Mouse (Mus musculus) thymus, adult 2 months (tissue): ENCODE results near the gene Myo18b.

Experiments
- CTCF ChIP-seq: fragments of 200-500 bp; IDR thresholded peaks from 2 replicates; pipeline ENCODE4 v1.5.1; 2012; ENCODE audit warnings: mild to moderate bottlenecking, control low read depth, low read length, moderate library complexity, borderline replicate concordance; ENCODE audit not compliant: control insufficient read depth, poor library complexity, insufficient read depth; ENCODE audit errors: extremely low read depth
- POLR2A ChIP-seq: fragments of 200-500 bp; IDR thresholded peaks from 2 replicates; pipeline ENCODE4 v1.6.1; 2012; ENCODE audit warnings: mild to moderate bottlenecking, low read length, control low read depth, moderate library complexity; ENCODE audit not compliant: control insufficient read depth, poor library complexity, insufficient read depth; ENCODE audit errors: extremely low read depth

DNA sequence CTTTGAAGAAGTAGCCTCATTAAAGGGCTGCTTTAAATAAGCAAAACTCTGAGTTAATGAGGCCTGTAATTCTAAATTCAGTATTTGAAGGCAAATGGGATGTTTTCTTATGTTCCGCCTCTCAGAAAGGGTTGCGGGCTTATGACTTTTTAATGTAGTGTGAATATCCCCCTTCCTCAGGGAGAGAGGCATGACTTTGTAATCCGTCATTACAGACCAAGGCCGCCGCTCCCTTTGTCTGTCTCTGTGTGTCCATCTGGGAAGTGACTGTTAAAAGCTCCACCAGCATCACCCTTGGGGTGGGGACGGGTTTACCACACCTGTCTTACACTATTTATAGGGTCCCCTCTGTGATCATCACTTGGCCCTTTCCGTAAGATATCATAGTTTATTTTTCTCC is 100.1 kb downstream of the Myo18b start:
- TF ChIP-seq POLR2A (no peak), CTCF (no peak)
